Mouse (Mus musculus): ENCODE measurements at regions not wholly inside any gene's neighbourhood (a gene's known extent, or its start where the extent isn't known, plus 50 kb on each side); places are given as distances from the start of the nearest gene placed in this dataset.

GRCm38 (mm10) chr8:35881810-35882209 lies 116.2 kb downstream of the Gm19410 start:
- no peak for TF ChIP-seq CTCF (IDR thresholded peaks at IDR 0.05; ENCODE audit: control insufficient read depth, insufficient read depth, insufficient read length)
- no peak for TF ChIP-seq MYOG (IDR thresholded peaks at IDR 0.05; ENCODE audit: control insufficient read depth, extremely low read depth, insufficient read length)
- TF ChIP-seq MAX (IDR thresholded peaks at IDR 0.05), result no peak
- no peak for TF ChIP-seq USF1 (IDR thresholded peaks at IDR 0.05; ENCODE audit: low read depth)
- TF ChIP-seq MYOD1 (IDR thresholded peaks at IDR 0.05; ENCODE audit: control insufficient read depth, insufficient read length, low read depth), result no peak
- TF ChIP-seq FOSL1 (IDR thresholded peaks at IDR 0.05; ENCODE audit: insufficient read depth, low read length, poor library complexity, severe bottlenecking), result no peak
- no peak for TF ChIP-seq CEBPB (IDR thresholded peaks at IDR 0.05; ENCODE audit: low read depth)
